Mouse (Mus musculus) erythroblast, embryonic 14.5 days (primary cell): ENCODE data around the gene Tcte2. TPM values are rescaled to one million over a fixed set of nuclear protein-coding genes. Genes with fewer than 3 reads are reported as not detected.

Source experiments
- H3K27me3 ChIP-seq: 2 replicates; pipeline ENCODE4 v1.6.1; 2012; ENCODE audit warnings: inconsistent platforms; ENCODE audit not compliant: control insufficient read depth
- H3K36me3 ChIP-seq: 2 replicates; pipeline ENCODE4 v1.6.1; 2012; ENCODE audit warnings: mild to moderate bottlenecking, inconsistent platforms; ENCODE audit not compliant: control insufficient read depth
- H3K4me1 ChIP-seq: 2 replicates; pipeline ENCODE4 v1.6.1; 2012; ENCODE audit warnings: inconsistent platforms; ENCODE audit not compliant: control insufficient read depth
- H3K4me3 ChIP-seq: replicated peaks from 2 replicates; pipeline ENCODE3; 2012; ENCODE audit warnings: moderate library complexity, mild to moderate bottlenecking, inconsistent platforms
- H3K9me3 ChIP-seq: 2 replicates; pipeline ENCODE4 v1.6.1; 2012; ENCODE audit warnings: low read length, inconsistent platforms, mixed read lengths; ENCODE audit not compliant: control insufficient read depth
- GATA1 ChIP-seq: IDR thresholded peaks from 2 replicates; pipeline ENCODE4 v1.6.1; 2012; ENCODE audit warnings: low read length, inconsistent platforms, mixed read lengths
- TAL1 ChIP-seq: IDR thresholded peaks from 3 replicates; pipeline ENCODE4 v1.6.1; 2012; ENCODE audit warnings: low read length, inconsistent platforms, mixed read lengths
- polyA plus RNA-seq: library from polyadenylated mRNA; stranded (reverse); fragments of >175 nt; gene quantifications from 2 replicates; pipeline ENCODE4 v1.2.3, GENCODE M21; 2012

The Tcte2 gene
- polyA plus RNA-seq, 1 experiment, result not detected

- no peaks in the 10 kb centered on the region for H3K9me3 ChIP-seq
- H3K4me1 ChIP-seq, result no peaks in the 10 kb centered on the region
- TF ChIP-seq GATA1, result no peak
- no peak for TF ChIP-seq TAL1
- no peak overlapping the region for H3K4me3 ChIP-seq
- H3K27me3 ChIP-seq, result no peaks in the 10 kb centered on the region
- H3K36me3 ChIP-seq, result no peaks in the 10 kb centered on the region
These were observed 63.4 kb downstream of the Tcte2 start for GRCm38 (mm10) chr17:13698194-13698593.

GRCm38 (mm10) chr17:13697646-13698045, 64.0 kb downstream of the Tcte2 start:
- Histone ChIP-seq H3K36me3 (no peaks in the 10 kb centered on the region), H3K27me3 (no peaks in the 10 kb centered on the region), H3K4me3 (no peak overlapping the region), H3K9me3 (no peaks in the 10 kb centered on the region), H3K4me1 (no peaks in the 10 kb centered on the region)
- TF ChIP-seq TAL1 (no peak), GATA1 (no peak)

- TF ChIP-seq GATA1 (no peak), TAL1 (no peak)
- H3K27me3 ChIP-seq, result no peaks in the 10 kb centered on the region
These were observed 65.7 kb downstream of the Tcte2 start for GRCm38 (mm10) chr17:13695881-13696280.

GRCm38 (mm10) chr17:13695211-13695610, 66.4 kb downstream of the Tcte2 start:
- no peak for TF ChIP-seq TAL1
- TF ChIP-seq GATA1, result no peak
- no peak overlapping the region for H3K4me3 ChIP-seq
- no peaks in the 10 kb centered on the region for H3K27me3 ChIP-seq
- no peaks in the 10 kb centered on the region for H3K36me3 ChIP-seq
- H3K9me3 ChIP-seq, result no peaks in the 10 kb centered on the region
- H3K4me1 ChIP-seq, result no peaks in the 10 kb centered on the region

More at GRCm38 (mm10) chr17:13695881-13696280, 65.7 kb downstream of the Tcte2 start:
- H3K36me3 ChIP-seq, result no peaks in the 10 kb centered on the region
- no peaks in the 10 kb centered on the region for H3K4me1 ChIP-seq
- no peaks in the 10 kb centered on the region for H3K9me3 ChIP-seq
- H3K4me3 ChIP-seq, result no peak overlapping the region

GRCm38 (mm10) chr17:13694181-13694580, 67.4 kb downstream of the Tcte2 start:
- Histone ChIP-seq H3K36me3 (no peaks in the 10 kb centered on the region), H3K27me3 (no peaks in the 10 kb centered on the region), H3K4me3 (no peak overlapping the region), H3K9me3 (no peaks in the 10 kb centered on the region), H3K4me1 (no peaks in the 10 kb centered on the region)
- no peak for TF ChIP-seq TAL1
- no peak for TF ChIP-seq GATA1

GRCm38 (mm10) chr17:13687656-13688055, 74.0 kb downstream of the Tcte2 start:
- Histone ChIP-seq H3K36me3 (no peaks in the 10 kb centered on the region), H3K9me3 (no peaks in the 10 kb centered on the region), H3K27me3 (no peaks in the 10 kb centered on the region), H3K4me1 (no peaks in the 10 kb centered on the region; the same call in 1 of the 2 replicates), H3K4me3 (no peak overlapping the region)
- no peak for TF ChIP-seq TAL1
- TF ChIP-seq GATA1, result no peak

- Histone ChIP-seq H3K27me3 (no peaks in the 10 kb centered on the region), H3K4me1 (no peaks in the 10 kb centered on the region; the same call in 1 of the 2 replicates), H3K36me3 (no peaks in the 10 kb centered on the region), H3K4me3 (no peak overlapping the region), H3K9me3 (no peaks in the 10 kb centered on the region)
- TF ChIP-seq GATA1, result no peak
- TF ChIP-seq TAL1, result no peak
These were observed 74.5 kb downstream of the Tcte2 start for GRCm38 (mm10) chr17:13687086-13687485.

GRCm38 (mm10) chr17:13685621-13686020, 76.0 kb downstream of the Tcte2 start:
- Histone ChIP-seq H3K4me3 (no peak overlapping the region), H3K27me3 (no peaks in the 10 kb centered on the region), H3K36me3 (no peaks in the 10 kb centered on the region), H3K9me3 (no peaks in the 10 kb centered on the region), H3K4me1 (no peaks in the 10 kb centered on the region; the same call in 1 of the 2 replicates)
- TF ChIP-seq GATA1 (no peak), TAL1 (no peak)

GRCm38 (mm10) chr17:13684256-13684655, 77.4 kb downstream of the Tcte2 start:
- no peak for TF ChIP-seq GATA1
- TF ChIP-seq TAL1, result no peak
- H3K4me3 ChIP-seq, result no peak overlapping the region
- no peaks in the 10 kb centered on the region for H3K9me3 ChIP-seq
- no peaks in the 10 kb centered on the region for H3K27me3 ChIP-seq
- no peaks in the 10 kb centered on the region; the same call in 1 of the 2 replicates for H3K4me1 ChIP-seq
- no peaks in the 10 kb centered on the region for H3K36me3 ChIP-seq
